Mouse (Mus musculus) MN1 (cell line): ENCODE data around the gene Stk11ip.

Experiments
- DNase-seq: peaks from one replicate; pipeline ENCODE4 v3.0.0-alpha.2; 2016; ENCODE audit warnings: low spot score

The Stk11ip gene

GRCm38 (mm10) chr1:75572776-75573175, 51.4 kb downstream of the Stk11ip start:
- DNase-seq, result no peak

GRCm38 (mm10) chr1:75573715-75574114, 52.4 kb downstream of the Stk11ip start:
- DNase-seq, result no peak

GRCm38 (mm10) chr1:75574476-75575310, 53.4 kb downstream of the Stk11ip start:
- no peak for DNase-seq

GRCm38 (mm10) chr1:75581936-75582624, 60.8 kb downstream of the Stk11ip start:
- DNase-seq, result no peak

- no peak for DNase-seq
Measured at GRCm38 (mm10) chr1:75582625-75582956, 61.3 kb downstream of the Stk11ip start.

GRCm38 (mm10) chr1:75583034-75583433, 61.7 kb downstream of the Stk11ip start:
- no peak for DNase-seq

- no peak for DNase-seq
Measured at GRCm38 (mm10) chr1:75586791-75587190, 65.5 kb downstream of the Stk11ip start.
